Mouse (Mus musculus) spleen, adult 2 months (tissue): ENCODE measurements around the gene Rap1b. TPM values are rescaled to one million over a fixed set of nuclear protein-coding genes. Genes with fewer than 3 reads are reported as not detected.

Experiments
- DNase-seq, 2 experiments: peaks; one replicate each; pipeline versions ENCODE4 v3.0.0 to v3.0.0-alpha.2; 2012 to 2021; ENCODE audit warnings: low spot score in 2 of 2, low read depth in 1 of 2
- H3K27ac ChIP-seq: fragments of 200-500 bp; 2 replicates; pipeline ENCODE4 v1.5.1; 2012; ENCODE audit warnings: low read length, inconsistent platforms; ENCODE audit not compliant: insufficient read depth
- H3K27me3 ChIP-seq: fragments of 200-500 bp; 2 replicates; pipeline ENCODE4 v1.6.1; 2012; ENCODE audit warnings: mild to moderate bottlenecking, moderate library complexity, low read length, inconsistent platforms; ENCODE audit not compliant: control insufficient read depth, insufficient read depth
- H3K36me3 ChIP-seq: fragments of 200-500 bp; 2 replicates; pipeline ENCODE4 v1.6.1; 2012; ENCODE audit warnings: mild to moderate bottlenecking, low read length, inconsistent platforms; ENCODE audit not compliant: control insufficient read depth, insufficient read depth
- H3K4me1 ChIP-seq: fragments of 200-500 bp; 2 replicates; pipeline ENCODE4 v1.6.1; 2011; ENCODE audit warnings: inconsistent platforms; ENCODE audit not compliant: control insufficient read depth, insufficient read depth, insufficient read length
- H3K4me3 ChIP-seq: fragments of 200-500 bp; 2 replicates; pipeline ENCODE4 v1.5.1; 2011; ENCODE audit warnings: mild to moderate bottlenecking, inconsistent platforms; ENCODE audit not compliant: insufficient read depth, insufficient read length; ENCODE audit errors: extremely low read depth
- CTCF ChIP-seq: fragments of 200-500 bp; IDR thresholded peaks from 2 replicates; pipeline ENCODE4 v1.5.1; 2011; ENCODE audit warnings: mild to moderate bottlenecking, inconsistent platforms; ENCODE audit not compliant: insufficient read depth, insufficient read length, insufficient replicate concordance; ENCODE audit errors: extremely low read depth
- POLR2A ChIP-seq: fragments of 200-500 bp; IDR thresholded peaks from 2 replicates; pipeline ENCODE4 v1.6.1; 2011; ENCODE audit warnings: low read depth, low read length, inconsistent platforms
- WGBS: fragments of 180-500 bp; shearing (Covaris S2); methylation state at CpG from one replicate; pipeline ENCODE4 v1.1.7; 2018; 5-methylcytosine and 5-hydroxymethylcytosine counted together
- polyA plus RNA-seq: library from polyadenylated mRNA; depleted of rRNA; stranded (reverse); fragments of >200 nt; gene quantifications from 2 replicates; pipeline ENCODE4 v1.2.3, GENCODE M21; 2012

Gene Rap1b
- polyA plus RNA-seq, 1 experiment = 50.1 TPM

DNA sequence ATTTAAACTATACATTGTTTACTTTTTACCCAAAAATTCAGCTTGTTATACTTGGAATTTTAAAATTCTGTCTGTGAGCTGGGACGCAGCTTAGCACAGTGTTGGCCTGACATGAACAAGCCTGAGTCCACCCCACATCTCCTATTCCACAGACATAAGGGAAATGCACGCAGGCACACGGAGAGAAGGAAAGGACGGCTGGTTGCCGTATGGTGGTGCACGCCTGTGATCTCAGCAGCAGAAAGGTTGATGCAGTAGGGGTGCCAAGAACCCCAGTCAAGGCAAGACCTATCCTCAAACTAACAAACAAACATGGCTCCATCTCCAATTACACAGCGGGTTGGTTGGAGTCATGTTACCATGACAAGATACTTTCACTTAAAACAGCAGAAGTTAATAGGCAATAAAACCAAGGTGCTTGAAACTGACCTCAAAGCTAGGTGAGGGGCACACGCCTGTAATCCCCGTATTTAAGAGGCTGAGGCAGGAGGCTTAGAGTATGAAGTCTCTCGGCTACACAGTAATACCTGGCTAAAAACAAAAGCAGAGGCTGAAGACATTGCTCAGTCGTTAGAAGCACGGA, 67.4 kb downstream of the Rap1b start:
- no peaks in the 10 kb centered on the region for H3K4me1 ChIP-seq
- no peaks in the 10 kb centered on the region for H3K27me3 ChIP-seq
- 95% methylated on average over 12 of the region's 12 CpGs for WGBS
- DNase-seq = no peak
- TF ChIP-seq POLR2A (no peak), CTCF (no peak)
- no peak overlapping the region for H3K27ac ChIP-seq
- H3K4me3 ChIP-seq = no peak overlapping the region
- peaks cover 27% of the 10 kb centered on the region for H3K36me3 ChIP-seq

DNA sequence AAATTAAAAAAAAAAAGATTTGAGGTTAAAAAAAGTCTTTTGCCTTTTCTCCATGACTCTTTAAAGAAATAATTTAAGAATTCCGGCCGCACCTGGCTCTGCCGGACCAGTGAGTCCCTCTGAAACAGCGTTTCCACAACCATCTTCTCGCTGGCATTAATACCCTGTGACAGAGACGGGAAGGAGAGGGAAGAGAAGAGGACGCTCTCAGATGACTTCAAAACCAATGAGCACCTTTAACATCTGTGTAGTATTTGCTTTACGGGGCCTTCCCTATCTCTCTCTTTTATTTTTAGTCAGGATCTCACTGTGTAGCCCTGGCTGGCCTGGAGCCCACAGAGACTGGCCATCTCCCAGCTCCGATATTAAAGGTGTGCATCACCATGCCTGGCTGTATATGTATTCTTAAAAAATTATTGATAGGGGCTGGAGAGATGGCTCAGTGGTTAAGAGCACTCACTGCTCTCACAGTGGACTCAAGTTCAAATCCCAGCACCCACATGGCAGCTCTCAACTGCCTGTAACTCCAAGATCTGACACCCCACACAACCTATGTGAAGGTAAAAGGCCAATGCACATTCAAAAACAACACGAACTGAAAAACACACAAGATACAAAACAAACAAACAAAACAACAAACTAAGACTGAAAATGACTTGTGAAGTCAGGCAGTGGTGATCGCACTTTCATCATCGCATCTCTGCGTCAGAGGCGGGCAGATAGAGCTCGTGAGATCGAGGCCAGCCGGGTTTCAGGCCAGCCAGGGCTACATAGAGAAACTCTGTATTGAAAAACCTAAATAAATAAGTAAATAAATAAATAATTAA, 68.1 kb downstream of the Rap1b start:
- no peak overlapping the region for H3K4me3 ChIP-seq
- 94% methylated on average over 17 of the region's 17 CpGs for WGBS
- H3K4me1 ChIP-seq = no peaks in the 10 kb centered on the region
- no peak for DNase-seq
- H3K27ac ChIP-seq = no peak overlapping the region
- TF ChIP-seq POLR2A (no peak), CTCF (no peak)
- H3K36me3 ChIP-seq = peaks cover 33% of the 10 kb centered on the region
- no peaks in the 10 kb centered on the region for H3K27me3 ChIP-seq

DNA sequence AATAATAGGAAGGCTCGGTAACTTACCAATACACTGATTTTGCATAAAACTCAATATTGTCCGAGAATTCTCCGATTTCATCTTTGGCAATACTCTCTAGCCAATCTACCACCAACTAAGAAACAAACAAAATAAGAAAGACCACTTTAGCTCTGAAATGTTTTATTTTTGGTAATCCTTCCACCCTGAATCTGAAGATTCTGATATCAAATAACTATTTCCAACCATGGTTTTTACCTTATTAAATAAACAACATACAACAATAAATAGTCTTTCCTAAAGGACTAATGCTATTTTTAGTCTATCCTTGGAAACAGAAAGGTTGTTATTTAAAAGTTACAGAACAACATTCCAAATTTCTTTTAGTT, 68.7 kb downstream of the Rap1b start:
- Histone ChIP-seq H3K27ac (no peak overlapping the region), H3K4me3 (no peak overlapping the region), H3K27me3 (no peaks in the 10 kb centered on the region), H3K4me1 (no peaks in the 10 kb centered on the region), H3K36me3 (peaks cover 34% of the 10 kb centered on the region)
- TF ChIP-seq POLR2A (no peak), CTCF (no peak)
- no peak for DNase-seq
- 95% methylated on average over 3 of the region's 3 CpGs for WGBS

DNA sequence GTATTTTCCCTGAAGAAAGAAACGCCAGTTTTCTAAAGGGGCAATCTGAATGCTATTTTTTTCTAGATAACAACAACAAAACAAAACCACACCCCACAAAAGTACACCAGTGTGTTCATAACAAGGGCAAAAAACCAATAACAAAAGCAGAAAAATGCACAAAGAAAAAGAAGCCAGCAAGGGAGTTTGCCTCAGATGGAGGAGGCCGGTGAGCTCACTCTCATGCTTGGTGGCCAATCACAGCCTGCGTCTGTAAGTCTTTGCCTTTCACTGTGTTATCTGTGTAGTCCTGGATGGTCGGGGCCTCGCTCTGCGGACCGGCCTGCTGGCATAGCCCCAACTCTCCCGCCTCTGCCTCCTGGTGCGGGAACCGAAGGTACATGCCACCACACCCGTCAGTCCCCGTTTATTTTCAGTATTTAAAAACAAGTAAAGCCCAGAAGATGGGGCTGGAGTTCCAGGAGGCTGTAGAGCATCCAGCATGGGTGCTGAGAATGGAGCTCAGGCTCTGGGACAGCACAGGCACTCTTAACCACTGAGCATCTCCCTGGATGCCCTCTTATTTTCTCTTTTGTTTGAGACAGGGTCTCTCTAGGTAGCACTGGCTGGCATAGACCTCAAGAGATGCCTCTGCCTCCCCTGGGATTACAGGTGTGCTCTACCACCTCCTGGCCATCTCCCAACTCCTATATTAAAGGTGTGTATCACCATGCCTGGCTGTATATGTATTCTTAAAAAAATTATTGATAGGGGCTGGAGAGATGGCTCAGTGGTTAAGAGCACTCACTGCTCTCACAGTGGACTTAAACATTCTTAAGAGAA, 69.3 kb downstream of the Rap1b start:
- no peaks in the 10 kb centered on the region for H3K4me1 ChIP-seq
- no peak overlapping the region for H3K27ac ChIP-seq
- no peak for DNase-seq
- peaks cover 33% of the 10 kb centered on the region for H3K36me3 ChIP-seq
- TF ChIP-seq POLR2A (no peak), CTCF (no peak)
- 83% methylated on average over 12 of the region's 12 CpGs for WGBS
- H3K4me3 ChIP-seq = no peak overlapping the region
- H3K27me3 ChIP-seq = no peaks in the 10 kb centered on the region

DNA sequence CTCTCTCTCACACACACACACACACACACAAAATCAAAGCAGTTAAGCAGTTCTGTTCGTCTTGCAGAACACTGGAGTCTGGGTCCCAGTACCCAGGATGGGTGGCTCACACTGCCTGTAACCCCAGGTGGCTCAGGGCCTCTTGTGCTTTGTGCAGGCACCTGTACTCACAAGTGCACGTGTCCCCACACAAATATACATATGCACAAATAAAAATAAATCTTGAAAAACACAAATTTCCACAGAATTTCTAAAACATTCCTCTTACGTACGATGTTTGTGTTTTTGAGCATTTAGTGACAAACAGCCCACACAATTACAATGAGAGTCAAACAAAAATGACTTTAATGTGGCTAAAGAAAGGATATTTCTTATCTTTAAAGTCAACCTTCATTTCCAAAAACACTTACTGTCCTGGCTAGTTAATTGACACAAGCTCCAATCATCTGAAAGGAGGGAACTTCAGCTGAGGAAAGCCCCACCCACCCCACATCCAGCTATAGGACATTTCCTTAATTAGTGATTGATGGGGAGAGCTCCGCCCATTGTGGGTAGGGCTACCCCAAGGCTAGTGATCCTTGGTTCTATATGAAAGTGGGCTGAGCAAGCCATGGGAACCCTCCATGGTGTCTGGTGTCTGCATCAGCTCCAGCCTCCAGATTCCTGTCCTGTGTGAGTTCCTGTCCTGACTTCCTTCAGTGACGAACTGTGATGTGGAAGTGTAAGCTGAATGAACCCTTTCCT, 70.3 kb downstream of the Rap1b start:
- TF ChIP-seq POLR2A = no peak
- TF ChIP-seq CTCF = no peak
- Histone ChIP-seq H3K4me1 (no peaks in the 10 kb centered on the region), H3K27ac (no peak overlapping the region), H3K36me3 (peaks cover 28% of the 10 kb centered on the region), H3K27me3 (no peaks in the 10 kb centered on the region), H3K4me3 (no peak overlapping the region)
- no peak for DNase-seq
- 89% methylated on average over 6 of the region's 6 CpGs for WGBS

DNA sequence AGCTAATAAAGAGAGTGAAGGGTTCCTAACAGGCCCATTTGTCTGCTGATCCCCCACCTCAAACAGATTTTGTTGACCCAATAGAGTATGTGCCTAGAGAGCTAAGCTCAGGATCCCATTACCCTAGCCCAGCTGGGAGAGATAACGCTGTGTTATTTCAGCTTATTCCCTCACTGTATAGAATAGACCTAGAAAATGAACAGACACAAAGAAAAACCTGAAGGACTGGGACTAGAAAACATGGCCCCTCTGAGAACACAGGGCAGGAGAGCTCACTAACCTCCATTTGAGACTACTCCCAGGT, 71.1 kb downstream of the Rap1b start:
- H3K4me3 ChIP-seq = no peak overlapping the region
- peaks cover 32% of the 10 kb centered on the region for H3K36me3 ChIP-seq
- WGBS = 100% methylated on average over 1 of the region's 1 CpGs
- no peaks in the 10 kb centered on the region for H3K4me1 ChIP-seq
- H3K27me3 ChIP-seq = no peaks in the 10 kb centered on the region
- no peak for DNase-seq
- no peak for TF ChIP-seq POLR2A
- TF ChIP-seq CTCF = no peak
- H3K27ac ChIP-seq = no peak overlapping the region
